Mouse (Mus musculus) embryonic facial prominence, embryonic 15.5 days (tissue): ENCODE measurements at regions not wholly inside any gene's neighbourhood (a gene's known extent, or its start where the extent isn't known, plus 50 kb on each side); places are given as distances from the start of the nearest gene placed in this dataset.

Experiments used
- ATAC-seq: fragments of 200-750 bp; cut with Nextera tagmentation; 2 replicates; pipeline ENCODE4 v1.8.0; 2017; ENCODE audit warnings: low read depth, moderate TSS enrichment; ENCODE audit not compliant: insufficient number of reproducible peaks, low FRiP score, low TSS enrichment
- H3K27ac ChIP-seq: fragments of 300-500 bp; sonication (generic); replicated peaks from 2 replicates; pipeline ENCODE4 v1.5.1; 2015; ENCODE audit warnings: mild to moderate bottlenecking, inconsistent platforms
- H3K27me3 ChIP-seq: fragments of 300-500 bp; sonication (generic); 2 replicates; pipeline ENCODE4 v1.6.1; 2015; ENCODE audit warnings: inconsistent platforms
- H3K36me3 ChIP-seq: fragments of 300-500 bp; sonication (generic); 2 replicates; pipeline ENCODE4 v1.6.1; 2015; ENCODE audit warnings: mild to moderate bottlenecking, inconsistent platforms
- H3K4me1 ChIP-seq: fragments of 300-500 bp; sonication (generic); 2 replicates; pipeline ENCODE4 v1.6.1; 2015; ENCODE audit warnings: inconsistent platforms
- H3K4me2 ChIP-seq: fragments of 300-500 bp; sonication (generic); replicated peaks from 2 replicates; pipeline ENCODE4 v1.6.1; 2015; ENCODE audit warnings: mild to moderate bottlenecking, inconsistent platforms
- H3K4me3 ChIP-seq: fragments of 300-500 bp; sonication (generic); replicated peaks from 2 replicates; pipeline ENCODE4 v1.5.1; 2015; ENCODE audit warnings: mild to moderate bottlenecking, inconsistent platforms
- H3K9ac ChIP-seq: fragments of 300-500 bp; sonication (generic); 2 replicates; pipeline ENCODE4 v1.6.1; 2015; ENCODE audit warnings: inconsistent platforms
- H3K9me3 ChIP-seq: fragments of 300-500 bp; sonication (generic); replicated peaks from 2 replicates; pipeline ENCODE4 v1.6.1; 2016; ENCODE audit warnings: inconsistent platforms
- WGBS: fragments of 180-500 bp; shearing (Covaris S2); methylation state at CpG from one replicate; pipeline ENCODE4 v1.1.7; 2015; 5-methylcytosine and 5-hydroxymethylcytosine counted together

DNA sequence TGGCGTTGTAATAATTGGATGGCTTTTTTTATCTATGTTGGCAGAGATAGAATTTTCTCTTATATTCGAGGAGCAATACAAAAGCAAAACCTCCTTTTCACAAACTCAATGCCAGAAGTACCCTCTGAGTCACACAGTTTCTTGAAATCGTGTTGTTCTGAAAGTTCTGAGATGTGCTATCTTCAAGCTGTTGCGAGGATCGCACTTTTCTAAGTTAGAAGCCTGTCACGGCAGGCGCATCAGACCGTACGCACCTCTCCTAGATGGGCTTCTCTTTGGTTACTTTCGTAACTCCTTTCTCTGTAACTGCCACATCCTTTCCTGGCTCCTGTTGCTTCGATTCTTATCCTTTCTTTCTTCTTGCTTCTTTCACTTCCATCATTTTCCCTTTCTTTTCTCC, 271.2 kb upstream of the Arrdc3 start:
- H3K27ac ChIP-seq: no peak overlapping the region
- no peak overlapping the region for H3K4me3 ChIP-seq
- H3K4me1 ChIP-seq: no peaks in the 10 kb centered on the region
- H3K9me3 ChIP-seq: no peaks in the 10 kb centered on the region
- H3K27me3 ChIP-seq: no peaks in the 10 kb centered on the region
- no peaks in the 10 kb centered on the region for H3K36me3 ChIP-seq
- ATAC-seq: no peak
- no peak overlapping the region for H3K9ac ChIP-seq
- WGBS: 83% methylated on average over 11 of the region's 11 CpGs
- H3K4me2 ChIP-seq: no peak overlapping the region

DNA sequence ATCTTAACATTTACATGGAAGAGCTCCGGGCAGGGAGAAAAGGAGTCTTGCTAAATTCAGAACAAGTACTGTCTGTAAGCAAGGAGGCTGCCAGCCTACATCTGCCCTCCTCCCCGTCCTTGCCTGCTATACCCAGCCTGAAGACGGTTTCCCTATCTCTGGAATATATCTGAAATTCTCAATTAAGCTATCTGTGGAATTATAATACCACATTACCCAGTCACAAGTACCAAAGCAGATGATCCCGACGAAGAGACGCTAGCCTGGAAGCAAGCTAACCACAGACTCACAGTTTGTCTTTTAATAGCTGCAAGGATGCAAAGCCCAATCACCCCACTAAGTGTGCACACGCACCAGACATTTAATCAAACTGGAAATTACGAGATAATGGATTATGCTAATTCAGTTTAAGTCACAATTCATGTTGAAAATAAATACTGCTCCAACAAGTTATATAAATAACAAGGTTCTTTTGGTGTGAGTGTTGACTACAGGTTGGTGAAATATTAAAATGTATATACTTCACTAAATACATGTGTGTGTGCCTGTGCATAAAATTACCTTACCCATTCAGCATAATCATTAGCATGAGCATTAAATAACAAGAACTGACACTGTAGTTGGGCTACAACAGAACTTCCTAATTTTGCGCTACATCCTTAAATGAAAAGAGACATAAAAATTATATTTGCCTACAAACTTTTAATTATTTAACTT, 269.9 kb upstream of the Arrdc3 start:
- Histone ChIP-seq H3K9me3 (no peaks in the 10 kb centered on the region), H3K36me3 (no peaks in the 10 kb centered on the region), H3K9ac (no peak overlapping the region), H3K27me3 (no peaks in the 10 kb centered on the region), H3K27ac (no peak overlapping the region), H3K4me2 (no peak overlapping the region), H3K4me1 (no peaks in the 10 kb centered on the region), H3K4me3 (no peak overlapping the region)
- whole genome bisulfite sequencing: 66% methylated on average over 9 of the region's 9 CpGs
- ATAC-seq: no peak

DNA sequence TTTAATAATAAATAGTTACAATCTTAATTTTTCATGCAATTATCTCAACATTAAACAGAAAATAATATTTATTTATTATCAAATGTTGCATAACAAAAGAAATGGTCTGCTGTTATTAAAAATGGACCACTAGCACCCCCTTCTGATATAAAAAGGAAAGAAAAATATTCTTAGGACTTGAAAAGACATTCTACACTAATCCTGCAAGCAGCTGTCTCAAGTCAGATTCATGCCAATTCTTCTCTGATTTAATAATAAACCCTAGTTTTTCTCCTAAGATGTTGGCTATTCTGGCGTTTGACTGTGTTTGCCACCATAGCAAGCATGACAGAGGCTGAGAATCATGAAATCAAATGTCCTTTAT, 269.3 kb upstream of the Arrdc3 start:
- H3K4me3 ChIP-seq: no peak overlapping the region
- H3K4me1 ChIP-seq: no peaks in the 10 kb centered on the region
- WGBS: 36% methylated on average over 1 of the region's 1 CpGs
- no peak for ATAC-seq
- no peaks in the 10 kb centered on the region for H3K9me3 ChIP-seq
- no peaks in the 10 kb centered on the region for H3K27me3 ChIP-seq
- H3K27ac ChIP-seq: no peak overlapping the region
- no peak overlapping the region for H3K4me2 ChIP-seq
- H3K9ac ChIP-seq: no peak overlapping the region
- no peaks in the 10 kb centered on the region for H3K36me3 ChIP-seq

DNA sequence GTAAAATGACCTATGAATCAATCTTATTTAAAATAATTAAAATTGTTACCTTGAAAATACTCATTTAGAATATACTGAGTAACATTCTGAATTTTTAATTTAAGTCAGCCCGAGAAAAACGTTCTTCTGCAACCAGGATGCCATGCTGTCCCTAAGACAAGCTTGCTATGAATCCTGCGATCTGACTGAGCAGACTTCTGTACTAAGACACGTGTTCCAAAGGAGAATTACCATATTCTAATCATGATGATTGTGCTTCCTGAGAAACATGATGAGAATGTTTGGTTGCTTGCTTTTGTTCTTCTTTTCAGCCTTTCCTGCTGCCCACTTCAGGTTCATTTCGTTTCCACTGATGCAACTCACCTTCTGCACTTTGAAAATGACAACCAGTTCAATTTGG, 268.2 kb upstream of the Arrdc3 start:
- Histone ChIP-seq H3K4me2 (no peak overlapping the region), H3K9ac (no peak overlapping the region), H3K36me3 (no peaks in the 10 kb centered on the region), H3K4me3 (no peak overlapping the region), H3K27me3 (no peaks in the 10 kb centered on the region), H3K27ac (no peak overlapping the region), H3K9me3 (no peaks in the 10 kb centered on the region), H3K4me1 (no peaks in the 10 kb centered on the region)
- 67% methylated on average over 5 of the region's 5 CpGs for WGBS
- ATAC-seq: no peak

GRCm38 (mm10) chr13:80623005-80623404, 260.2 kb upstream of the Arrdc3 start:
- 37% methylated on average over 2 of the region's 2 CpGs for WGBS
- no peaks in the 10 kb centered on the region for H3K27me3 ChIP-seq

DNA sequence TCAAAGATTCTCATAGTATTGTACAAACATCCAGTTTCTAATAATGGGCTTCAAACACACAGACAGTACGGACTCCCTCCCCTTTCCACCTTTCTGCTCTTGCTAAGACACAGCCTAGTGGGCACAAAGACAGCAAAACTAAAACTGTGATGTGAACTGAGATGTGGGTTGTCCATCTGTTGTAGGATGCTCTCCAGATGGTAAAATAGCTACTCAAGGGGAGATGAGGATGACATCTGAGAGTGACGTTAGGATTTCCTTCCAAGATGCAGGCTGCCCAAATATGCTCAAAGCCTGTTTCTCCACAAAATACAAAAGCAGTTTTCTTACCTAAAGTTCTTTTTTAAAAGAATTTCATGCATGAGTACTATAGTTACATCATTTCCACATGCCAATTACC, 241.8 kb upstream of the Arrdc3 start:
- no peak overlapping the region for H3K4me3 ChIP-seq
- no peak for ATAC-seq
- WGBS: 58% methylated on average over 2 of the region's 2 CpGs
- H3K9ac ChIP-seq: no peak overlapping the region
- no peak overlapping the region for H3K4me2 ChIP-seq
- H3K4me1 ChIP-seq: no peaks in the 10 kb centered on the region
- no peaks in the 10 kb centered on the region for H3K36me3 ChIP-seq
- no peaks in the 10 kb centered on the region for H3K9me3 ChIP-seq
- no peaks in the 10 kb centered on the region for H3K27me3 ChIP-seq
- no peak overlapping the region for H3K27ac ChIP-seq

More at GRCm38 (mm10) chr13:80623005-80623404, 260.2 kb upstream of the Arrdc3 start:
- H3K9me3 ChIP-seq: no peaks in the 10 kb centered on the region
- H3K36me3 ChIP-seq: no peaks in the 10 kb centered on the region
- H3K4me2 ChIP-seq: no peak overlapping the region
- H3K27ac ChIP-seq: no peak overlapping the region
- ATAC-seq: no peak
- H3K4me3 ChIP-seq: no peak overlapping the region
- H3K4me1 ChIP-seq: no peaks in the 10 kb centered on the region
- no peak overlapping the region for H3K9ac ChIP-seq

DNA sequence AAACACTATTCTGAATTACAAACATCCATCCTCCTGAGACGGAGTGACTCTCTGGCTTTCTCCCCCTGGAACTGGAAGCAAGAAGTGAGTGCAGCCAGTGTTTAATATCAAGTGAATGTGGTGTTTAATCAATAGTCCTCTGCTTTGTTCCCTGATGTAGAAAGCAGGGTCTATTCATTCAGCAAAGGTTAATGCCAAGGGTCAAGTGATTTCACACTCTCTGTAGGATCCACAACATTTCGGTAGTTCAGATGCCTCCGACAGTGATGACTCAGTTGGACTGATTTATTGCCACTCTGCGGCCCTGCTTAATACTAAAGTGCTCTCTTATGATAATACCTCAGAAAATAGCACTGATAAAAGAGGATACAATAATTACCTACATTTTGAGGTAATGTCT, 235.6 kb upstream of the Arrdc3 start:
- Histone ChIP-seq H3K27ac (no peak overlapping the region), H3K4me2 (no peak overlapping the region), H3K36me3 (no peaks in the 10 kb centered on the region), H3K27me3 (no peaks in the 10 kb centered on the region), H3K9ac (no peak overlapping the region), H3K9me3 (no peaks in the 10 kb centered on the region), H3K4me3 (no peak overlapping the region), H3K4me1 (no peaks in the 10 kb centered on the region)
- 47% methylated on average over 4 of the region's 4 CpGs for WGBS
- ATAC-seq: no peak

DNA sequence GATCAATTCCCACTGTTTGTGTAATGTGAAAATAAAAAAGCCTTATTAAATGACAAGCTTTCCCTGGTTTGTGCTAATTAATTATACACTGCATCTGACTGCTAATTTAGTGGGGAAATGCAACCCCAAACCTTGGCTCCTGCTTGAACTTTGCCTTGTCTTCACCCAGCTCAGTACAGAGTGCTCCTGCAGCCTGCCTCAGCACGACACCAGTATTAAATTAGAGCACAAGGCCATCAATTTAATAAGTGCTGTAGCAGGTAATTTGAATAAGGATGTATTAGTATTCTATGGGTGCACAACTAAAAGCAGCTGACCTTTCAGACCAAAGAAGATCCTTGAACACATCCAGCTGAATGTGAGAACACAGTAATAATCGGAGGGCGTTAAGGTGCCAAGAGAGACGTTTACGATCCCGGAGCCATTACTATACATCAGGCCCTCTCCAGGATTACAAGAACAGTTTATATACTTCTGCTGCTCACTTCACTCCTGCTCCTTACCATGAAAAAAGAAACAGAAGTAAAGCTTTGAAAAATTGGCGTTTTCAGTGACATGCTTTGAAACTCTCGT, 230.1 kb upstream of the Arrdc3 start:
- Histone ChIP-seq H3K9me3 (no peaks in the 10 kb centered on the region), H3K27ac (no peak overlapping the region), H3K4me3 (no peak overlapping the region), H3K27me3 (no peaks in the 10 kb centered on the region), H3K4me2 (no peak overlapping the region), H3K36me3 (no peaks in the 10 kb centered on the region), H3K4me1 (no peaks in the 10 kb centered on the region), H3K9ac (no peak overlapping the region)
- 77% methylated on average over 8 of the region's 8 CpGs for WGBS
- no peak for ATAC-seq

DNA sequence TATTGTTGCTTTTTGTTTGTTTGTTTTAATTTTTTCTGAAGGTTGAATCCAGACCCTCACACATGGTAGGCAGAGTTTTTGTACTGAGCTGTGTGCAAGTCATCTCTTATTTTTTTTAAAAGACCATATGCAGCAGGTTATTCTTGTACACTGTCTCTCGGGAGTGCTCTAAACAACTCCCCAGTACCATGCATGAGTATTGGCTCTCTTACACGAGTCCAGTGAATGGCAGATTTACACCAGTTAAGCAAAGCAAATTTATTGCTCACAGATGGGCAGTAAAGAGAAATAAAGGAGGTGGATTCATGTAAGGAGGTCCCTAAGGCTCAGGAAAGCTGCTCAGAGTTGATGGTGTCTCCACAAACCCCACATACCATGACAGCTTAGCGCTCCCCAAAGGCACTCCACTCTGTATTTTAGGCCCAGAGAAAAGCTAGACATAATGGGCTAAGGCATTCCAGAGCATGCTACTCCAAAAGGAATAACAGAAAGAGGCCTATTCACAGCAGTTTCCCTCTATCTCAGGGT, 216.9 kb upstream of the Arrdc3 start:
- H3K9ac ChIP-seq: no peak overlapping the region
- H3K9me3 ChIP-seq: no peaks in the 10 kb centered on the region
- no peaks in the 10 kb centered on the region for H3K36me3 ChIP-seq
- no peak overlapping the region for H3K4me3 ChIP-seq
- ATAC-seq: no peak
- no peaks in the 10 kb centered on the region for H3K27me3 ChIP-seq
- H3K4me1 ChIP-seq: no peaks in the 10 kb centered on the region
- 55% methylated on average over 3 of the region's 3 CpGs for WGBS
- H3K27ac ChIP-seq: no peak overlapping the region
- H3K4me2 ChIP-seq: no peak overlapping the region

DNA sequence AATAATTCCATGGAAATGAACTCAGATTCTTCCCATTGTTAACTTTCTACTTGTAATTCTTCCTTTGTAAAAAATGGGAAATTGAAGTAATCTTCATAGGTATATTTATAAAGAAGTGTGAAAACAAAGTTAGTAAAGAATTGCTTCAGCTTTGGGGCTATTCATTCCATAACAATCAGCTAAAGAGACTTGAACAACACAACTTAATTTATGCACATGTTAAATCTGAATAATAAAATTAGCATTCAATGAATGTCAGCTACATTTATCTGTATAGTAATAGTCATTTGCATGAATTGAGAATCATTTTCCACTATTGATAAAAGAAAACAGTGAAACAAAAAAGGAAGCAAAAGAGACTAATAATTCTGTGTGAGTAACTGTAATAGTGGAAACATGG, 193.3 kb upstream of the Arrdc3 start:
- Histone ChIP-seq H3K9me3 (no peaks in the 10 kb centered on the region), H3K4me3 (no peak overlapping the region), H3K27ac (no peak overlapping the region), H3K9ac (no peak overlapping the region), H3K27me3 (no peaks in the 10 kb centered on the region), H3K4me2 (no peak overlapping the region), H3K36me3 (no peaks in the 10 kb centered on the region), H3K4me1 (no peaks in the 10 kb centered on the region)
- no peak for ATAC-seq

GRCm38 (mm10) chr13:80690654-80691386, 192.4 kb upstream of the Arrdc3 start:
- no peak overlapping the region for H3K27ac ChIP-seq
- ATAC-seq: no peak
- H3K4me3 ChIP-seq: no peak overlapping the region
- no peaks in the 10 kb centered on the region for H3K27me3 ChIP-seq
- H3K9me3 ChIP-seq: no peaks in the 10 kb centered on the region
- H3K36me3 ChIP-seq: no peaks in the 10 kb centered on the region
- H3K4me2 ChIP-seq: no peak overlapping the region
- 58% methylated on average over 4 of the region's 4 CpGs for WGBS
- H3K4me1 ChIP-seq: no peaks in the 10 kb centered on the region
- no peak overlapping the region for H3K9ac ChIP-seq
